Mouse (Mus musculus): ENCODE data around the gene Ssbp4.

DNA sequence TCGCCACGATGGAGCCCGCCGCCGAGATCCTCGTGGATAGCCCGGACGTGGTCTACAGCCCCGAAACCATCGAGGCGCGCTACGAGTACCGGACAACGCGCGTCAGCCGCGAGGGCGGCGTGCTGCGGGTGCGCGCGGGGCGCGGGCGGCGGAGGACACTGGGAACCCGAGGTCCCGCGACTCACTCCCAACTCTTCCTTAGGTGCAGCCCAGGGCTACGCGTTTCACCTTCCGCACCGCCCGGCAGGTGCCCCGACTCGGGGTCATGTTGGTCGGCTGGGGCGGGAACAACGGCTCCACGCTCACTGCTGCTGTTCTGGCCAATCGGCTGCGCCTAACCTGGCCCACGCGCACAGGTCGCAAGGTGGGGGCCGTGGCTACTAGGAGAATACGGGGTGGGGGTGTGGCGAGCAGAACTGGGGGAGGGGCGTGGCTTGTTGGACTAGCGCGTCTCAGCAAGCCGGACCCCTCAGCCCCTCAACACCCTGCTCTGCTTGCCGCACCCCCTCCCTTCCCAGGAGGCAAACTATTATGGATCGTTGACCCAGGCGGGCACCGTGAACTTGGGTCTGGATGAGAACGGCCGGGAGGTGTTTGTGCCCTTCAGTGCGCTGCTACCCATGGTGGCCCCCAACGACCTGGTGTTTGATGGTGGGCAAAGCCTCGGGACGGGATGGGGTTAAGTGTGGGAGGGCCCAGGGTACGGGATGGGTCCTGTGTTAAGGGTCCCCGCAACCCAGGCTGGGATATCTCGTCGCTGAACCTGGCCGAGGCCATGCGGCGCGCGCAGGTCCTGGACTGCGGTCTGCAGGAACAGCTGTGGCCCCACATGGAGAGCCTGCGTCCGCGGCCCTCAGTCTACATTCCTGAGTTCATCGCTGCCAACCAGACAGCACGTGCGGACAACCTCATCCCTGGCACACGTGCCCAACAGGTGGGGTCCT, 13.8 kb downstream of the Ssbp4 start:
- TF ChIP-seq CTCF (IDR thresholded peaks at IDR 0.05; ENCODE audit: borderline replicate concordance, insufficient read depth, low read depth, low read length) (no peak), POLR2A (IDR thresholded peaks at IDR 0.05; ENCODE audit: borderline replicate concordance, insufficient read depth, low read length) (no peak)

Data from cerebellum, adult 2 months (tissue).